Mouse (Mus musculus): ENCODE data around the gene Pcdh15.

DNA sequence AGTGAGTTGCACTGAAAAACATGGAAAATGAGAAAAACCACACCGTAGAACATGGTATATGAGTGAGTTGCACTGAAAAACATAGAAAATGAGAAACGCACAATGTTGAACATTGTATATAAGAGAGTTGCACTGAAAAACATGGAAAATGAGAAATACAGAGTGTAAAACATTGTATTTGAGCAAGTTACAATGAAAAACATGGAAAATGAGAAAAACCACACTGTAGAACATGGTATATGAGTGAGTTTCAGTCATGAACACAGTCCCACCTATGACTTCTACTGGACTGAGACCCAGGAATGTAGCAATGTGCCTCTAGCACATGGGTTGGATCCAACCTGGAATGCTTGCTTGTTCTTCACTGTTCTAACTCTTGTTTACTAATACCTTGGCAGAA is 279.9 kb downstream of the Pcdh15 start:
- TF ChIP-seq NANOG (IDR thresholded peaks at IDR 0.05; ENCODE audit: borderline replicate concordance, low read length) (no peak), CTCF (conservative IDR thresholded peaks at IDR 0.05; ENCODE audit: low read length) (no peak), POU5F1 (IDR thresholded peaks at IDR 0.05; ENCODE audit: borderline replicate concordance, low read length) (no peak)
